In genomic region chr11:117159946-117160307, GRCm38 (mm10) we compare ENCODE assay signal across 18 mouse cellular contexts. TPM values are rescaled to one million over a fixed set of nuclear protein-coding genes. Genes with fewer than 3 reads are reported as not detected.
DNase-seq lines count a peak whose midpoint lies in the region; ATAC-seq and TF ChIP-seq lines count a peak whose summit lies in the region.
"Had no signal": no experiment of that assay in that cellular context is flagged by ENCODE, and none has a peak within 500 bp of the region (broad histone marks: within the 10 kb centered on the region; RNA-seq: fewer than 3 reads in every experiment).

No protein-coding gene starts in this region.

- no peak for ATAC-seq in cerebellum, adult (ENCODE audit: insufficient number of reproducible peaks, low FRiP score, low TSS enrichment)
- peak; percentile 39 for ATAC-seq in heart, postnatal 0 days (ENCODE audit: insufficient read depth, low read depth)

- H3K9ac ChIP-seq in heart, postnatal 0 days (replicated peaks; ENCODE audit: low read depth, low read length): no peak overlapping the region
- H3K9ac ChIP-seq: hindbrain, embryonic 12.5 days; limb, embryonic 13.5 days; liver, embryonic 13.5 days had no signal

- H3K4me1 ChIP-seq in heart, postnatal 0 days (ENCODE audit: control insufficient read depth, insufficient read depth): no peaks in the 10 kb centered on the region

- no peak overlapping the region for H3K4me3 ChIP-seq in gastrocnemius, adult 2 months
- no peak overlapping the region for H3K4me3 ChIP-seq in heart, postnatal 0 days (ENCODE audit: low read depth, low read length)
- H3K4me3 ChIP-seq: hindbrain, embryonic 12.5 days; limb, embryonic 13.5 days; liver, embryonic 13.5 days had no signal

- H3K9me3 ChIP-seq in heart, postnatal 0 days (replicated peaks; ENCODE audit: control insufficient read depth, low read length): 0 out of 2 replicates have a peak, but pooled peaks cover 5% of the 10 kb centered on the region
- H3K9me3 ChIP-seq: hindbrain, embryonic 12.5 days; liver, embryonic 13.5 days had no signal

- WGBS in heart, postnatal 0 days: 31% methylated on average over 5 of the region's 5 CpGs

- peaks cover 39% of the 10 kb centered on the region for H3K36me3 ChIP-seq in heart, postnatal 0 days (replicated peaks; ENCODE audit: control insufficient read depth, insufficient read depth, low read length)

- H3K27me3 ChIP-seq in heart, postnatal 0 days (ENCODE audit: control insufficient read depth, insufficient read depth, low read length): no peaks in the 10 kb centered on the region
- H3K27me3 ChIP-seq: limb, embryonic 13.5 days; liver, embryonic 13.5 days had no signal

- H3K4me2 ChIP-seq in heart, postnatal 0 days (ENCODE audit: low read depth, low read length): no peak overlapping the region
- H3K4me2 ChIP-seq: hindbrain, embryonic 12.5 days; limb, embryonic 13.5 days; liver, embryonic 13.5 days; midbrain, embryonic 11.5 days had no signal

- TF ChIP-seq EP300 in heart, postnatal 0 days (IDR thresholded peaks at IDR 0.05; ENCODE audit: low read depth): no peak

- TF ChIP-seq CTCF in gastrocnemius, adult 2 months (IDR thresholded peaks at IDR 0.05): no peak
- peak; percentile 4; the same call in 1 of the 2 replicates for TF ChIP-seq CTCF in heart, postnatal 0 days (IDR thresholded peaks at IDR 0.05; ENCODE audit: low read depth)

- DNase-seq in cerebellum, adult 9-11 months: peak; percentile 59
- peak; percentile 66 for DNase-seq in gastrocnemius, adult 2 months
- DNase-seq in gastrocnemius, postnatal 36 days: no peak
- DNase-seq in heart, postnatal 0 days (ENCODE audit: low spot score): no peak
- no peak for DNase-seq in heart, postnatal 25 days (ENCODE audit: low spot score)
- DNase-seq in NIH3T3 (ENCODE audit: low read depth): peak; percentile 53
- no peak for DNase-seq in thymus, postnatal 25 days
- DNase-seq: adrenal gland, postnatal 36 days; kidney, adult 8-10 months; kidney, postnatal 10 days; liver, embryonic 13.5 days; lung, adult 2 months; lung, postnatal 14 days; thymus, postnatal 14 days had no signal

- intact Hi-C loops in gastrocnemius, adult 2 months (cut with DNase I): no loop called here
- intact Hi-C loops in gastrocnemius, postnatal 36 days (cut with DNase I): no loop called here
- intact Hi-C loops in heart, postnatal 25 days (cut with DNase I): no loop called here

- H3K27ac ChIP-seq in gastrocnemius, adult 2 months: peak overlapping the region; percentile 43; the same call in 1 of the 2 replicates
- H3K27ac ChIP-seq in heart, postnatal 0 days (ENCODE audit: low read depth): no peak overlapping the region
- H3K27ac ChIP-seq: hindbrain, embryonic 12.5 days; limb, embryonic 13.5 days; liver, embryonic 13.5 days had no signal

RNA-seq across cellular contexts. Expression of gene Sept9, which starts 39.5 kb away (rescaled TPM):
- 10 to 100 TPM; 11.5 to 13.6 TPM for total RNA-seq in gastrocnemius, adult 2 months (2021)
- total RNA-seq in gastrocnemius, postnatal 36 days (2021): 10 to 100 TPM; 11.3 to 14.2 TPM
- total RNA-seq in heart, postnatal 0 days (2014; rRNA removed; ENCODE audit: low replicate concordance): 57.8 and 64.2 TPM in 2 replicates
- polyA plus RNA-seq in heart, postnatal 0 days (2015; fragmentation: Nextera tagmentation; extraction: Ambion mirVana): 30.5 and 31.6 TPM in 2 replicates
- total RNA-seq in heart, postnatal 25 days (2021): 10 to 100 TPM; 32.2 to 35.2 TPM

RNA-seq across cellular contexts. Expression of gene Sec14l1, which starts 45.0 kb away (rescaled TPM):
- total RNA-seq in gastrocnemius, adult 2 months (2021): 10 to 100 TPM; 52.3 to 52.8 TPM
- total RNA-seq in gastrocnemius, postnatal 36 days (2021): 10 to 100 TPM; 37.6 to 42.9 TPM
- total RNA-seq in heart, postnatal 0 days (2014; rRNA removed; ENCODE audit: low replicate concordance): 62.1 and 71.6 TPM in 2 replicates
- 36.4 and 38.0 TPM in 2 replicates for polyA plus RNA-seq in heart, postnatal 0 days (2015; fragmentation: Nextera tagmentation; extraction: Ambion mirVana)
- 10 to 100 TPM; 71.7 to 74.1 TPM for total RNA-seq in heart, postnatal 25 days (2021)

Comparison
In these comparisons a context has a peak if more than half of its experiments do, and no peak if none do; other contexts are left out.
1. DNase-seq: peak in cerebellum, adult 9-11 months (single experiment), gastrocnemius, adult 2 months (single experiment) and NIH3T3 (single experiment); none in gastrocnemius, postnatal 36 days (0 of 2), heart, postnatal 0 days (single experiment), heart, postnatal 25 days (single experiment) and thymus, postnatal 25 days (single experiment).